Mouse (Mus musculus): Measurements from ENCODE around the gene Ypel3.

DNA sequence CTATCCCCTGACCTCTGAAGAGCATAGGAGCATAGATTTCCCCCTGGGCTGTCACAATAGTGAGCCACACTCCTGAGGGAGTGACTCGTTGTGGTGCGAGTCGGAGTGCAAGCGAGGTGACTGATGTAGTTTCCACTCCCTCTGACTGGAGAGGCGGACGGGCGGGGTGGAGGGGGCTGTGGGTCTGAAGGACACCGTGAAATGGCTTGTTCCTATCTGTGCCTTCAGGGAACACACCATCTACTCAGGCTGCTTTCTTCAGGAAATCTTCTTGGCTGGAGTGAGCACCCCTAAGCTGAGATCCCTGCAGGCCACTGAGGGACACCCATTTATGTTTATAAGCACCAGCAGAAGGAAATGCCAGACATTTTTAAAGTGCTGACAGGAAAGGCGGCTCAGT is 46.0 kb downstream of the Ypel3 start:
- TF ChIP-seq MYC (IDR thresholded peaks at IDR 0.05; ENCODE audit: low read depth, low read length) (no peak), POLR2A (IDR thresholded peaks at IDR 0.05; ENCODE audit: low read depth, low read length) (no peak), GABPA (IDR thresholded peaks at IDR 0.05; ENCODE audit: insufficient replicate concordance, low read depth, low read length) (no peak)

All from CH12.LX (cell line).